Mouse (Mus musculus): ENCODE measurements around the gene Cdc42se2. TPM values are rescaled to one million over a fixed set of nuclear protein-coding genes. Genes with fewer than 3 reads are reported as not detected.

The Cdc42se2 gene
- polyA plus RNA-seq, 1 experiment from 2014 or later, result 98.6 TPM

DNA sequence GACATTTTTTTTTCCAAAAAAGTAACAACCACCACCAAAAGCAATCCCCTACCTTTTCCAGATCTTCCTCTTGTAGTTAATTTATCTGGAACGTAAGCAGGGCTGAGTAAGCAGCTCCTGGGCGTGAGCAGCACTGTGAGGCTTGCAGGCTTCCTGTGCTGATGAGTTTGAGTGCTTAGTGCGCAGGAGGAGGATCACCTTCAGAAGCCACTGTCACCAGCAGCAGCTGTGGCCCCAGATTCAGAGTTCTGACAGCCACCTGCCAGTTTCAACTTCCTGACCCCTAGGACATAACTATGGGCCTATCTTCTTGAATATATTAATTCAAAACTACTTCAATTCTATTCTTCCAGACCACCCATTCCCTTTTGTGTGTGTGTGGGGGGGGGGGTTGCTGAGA lies 23.4 kb downstream of the Cdc42se2 start:
- Histone ChIP-seq H3K27ac (ENCODE audit: low read length) (no peak overlapping the region), H3K4me3 (ENCODE audit: low read length) (no peak overlapping the region), H3K4me1 (ENCODE audit: insufficient read depth, low read length) (0 out of 2 replicates have a peak, but pooled peaks cover 5% of the 10 kb centered on the region), H3K4me2 (replicated peaks; ENCODE audit: low read depth, low read length) (no peak overlapping the region), H3K9ac (replicated peaks; ENCODE audit: low read length) (no peak overlapping the region), H3K36me3 (ENCODE audit: insufficient read depth, low read length) (no peaks in the 10 kb centered on the region), H3K9me3 (ENCODE audit: low read length) (no peaks in the 10 kb centered on the region), H3K27me3 (ENCODE audit: insufficient read depth, low read length) (no peaks in the 10 kb centered on the region)
- ATAC-seq (ENCODE audit: low FRiP score, low TSS enrichment), result no peak
- WGBS, result 60% methylated on average over 3 of the region's 3 CpGs

- Histone ChIP-seq H3K9ac (replicated peaks; ENCODE audit: low read length) (no peak overlapping the region), H3K4me1 (ENCODE audit: insufficient read depth, low read length) (0 out of 2 replicates have a peak, but pooled peaks cover 5% of the 10 kb centered on the region), H3K4me2 (replicated peaks; ENCODE audit: low read depth, low read length) (no peak overlapping the region), H3K36me3 (ENCODE audit: insufficient read depth, low read length) (no peaks in the 10 kb centered on the region), H3K4me3 (ENCODE audit: low read length) (no peak overlapping the region), H3K27ac (ENCODE audit: low read length) (no peak overlapping the region), H3K9me3 (ENCODE audit: low read length) (no peaks in the 10 kb centered on the region), H3K27me3 (ENCODE audit: insufficient read depth, low read length) (no peaks in the 10 kb centered on the region)
- WGBS, result 88% methylated on average over 5 of the region's 5 CpGs
- no peak for ATAC-seq (ENCODE audit: low FRiP score, low TSS enrichment)
Observed at GRCm38 (mm10) chr11:54762735-54763134, 24.7 kb downstream of the Cdc42se2 start.

- no peak for ATAC-seq (ENCODE audit: low FRiP score, low TSS enrichment)
- no peak overlapping the region for H3K9ac ChIP-seq (replicated peaks; ENCODE audit: low read length)
- H3K4me3 ChIP-seq (ENCODE audit: low read length), result no peak overlapping the region
- 42% methylated on average over 1 of the region's 1 CpGs for WGBS
- no peaks in the 10 kb centered on the region for H3K27me3 ChIP-seq (ENCODE audit: insufficient read depth, low read length)
- no peaks in the 10 kb centered on the region for H3K9me3 ChIP-seq (ENCODE audit: low read length)
- peaks cover 7% of the 10 kb centered on the region; the same call in 1 of the 2 replicates for H3K4me1 ChIP-seq (ENCODE audit: insufficient read depth, low read length)
- peaks cover 10% of the 10 kb centered on the region for H3K36me3 ChIP-seq (ENCODE audit: insufficient read depth, low read length)
- H3K4me2 ChIP-seq (replicated peaks; ENCODE audit: low read depth, low read length), result no peak overlapping the region
- no peak overlapping the region for H3K27ac ChIP-seq (ENCODE audit: low read length)
Observed at GRCm38 (mm10) chr11:54757993-54758392, 29.5 kb downstream of the Cdc42se2 start.

GRCm38 (mm10) chr11:54755148-54755664 lies 32.3 kb downstream of the Cdc42se2 start:
- Histone ChIP-seq H3K4me2 (replicated peaks; ENCODE audit: low read depth, low read length) (no peak overlapping the region), H3K9me3 (ENCODE audit: low read length) (no peaks in the 10 kb centered on the region), H3K27me3 (ENCODE audit: insufficient read depth, low read length) (no peaks in the 10 kb centered on the region), H3K9ac (replicated peaks; ENCODE audit: low read length) (no peak overlapping the region), H3K4me3 (ENCODE audit: low read length) (no peak overlapping the region), H3K36me3 (ENCODE audit: insufficient read depth, low read length) (peaks cover 13% of the 10 kb centered on the region), H3K27ac (ENCODE audit: low read length) (no peak overlapping the region), H3K4me1 (ENCODE audit: insufficient read depth, low read length) (peaks cover 3% of the 10 kb centered on the region; the same call in 1 of the 2 replicates)
- WGBS, result 81% methylated on average over 5 of the region's 5 CpGs
- ATAC-seq (ENCODE audit: low FRiP score, low TSS enrichment), result no peak

DNA sequence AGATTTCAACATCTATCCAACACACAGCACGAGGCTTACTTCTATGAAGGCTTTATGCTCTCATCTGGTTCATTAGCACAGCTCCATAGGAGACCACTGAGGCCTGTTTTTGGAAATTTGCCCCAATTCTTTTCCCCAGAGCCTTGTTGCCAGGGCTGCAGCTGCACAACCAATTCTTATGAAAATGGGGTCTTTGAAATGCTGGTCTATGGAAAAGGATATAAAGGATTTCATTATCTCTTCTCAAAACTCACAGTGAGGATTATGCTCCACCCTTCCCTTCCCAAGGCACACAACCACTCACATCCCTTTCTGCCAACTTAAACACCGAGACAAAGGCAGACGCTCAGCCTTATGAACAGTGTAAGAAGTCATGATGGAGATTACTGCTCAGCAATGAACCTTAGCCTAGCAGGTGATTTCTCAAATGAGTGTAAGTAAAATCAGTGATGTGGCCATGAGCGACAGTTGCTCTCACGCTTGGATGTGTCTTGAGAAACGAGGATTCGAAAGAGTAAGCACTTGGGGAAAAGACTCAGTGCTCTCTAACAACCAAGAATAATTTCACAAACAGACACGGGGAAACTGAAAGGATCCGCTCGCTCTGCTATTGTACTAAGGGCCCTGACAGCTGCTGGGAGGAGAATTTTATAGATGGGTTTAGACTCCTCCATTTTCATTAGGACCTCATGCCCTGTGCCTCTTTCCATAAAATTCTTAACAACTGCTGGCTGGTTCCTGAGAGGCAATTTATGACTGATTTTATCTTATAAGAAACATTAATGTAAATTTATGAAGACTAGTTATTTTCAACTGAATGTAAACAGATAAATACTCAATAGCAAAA lies 33.0 kb downstream of the Cdc42se2 start:
- ATAC-seq (ENCODE audit: low FRiP score, low TSS enrichment), result no peak
- no peak overlapping the region for H3K27ac ChIP-seq (ENCODE audit: low read length)

DNA sequence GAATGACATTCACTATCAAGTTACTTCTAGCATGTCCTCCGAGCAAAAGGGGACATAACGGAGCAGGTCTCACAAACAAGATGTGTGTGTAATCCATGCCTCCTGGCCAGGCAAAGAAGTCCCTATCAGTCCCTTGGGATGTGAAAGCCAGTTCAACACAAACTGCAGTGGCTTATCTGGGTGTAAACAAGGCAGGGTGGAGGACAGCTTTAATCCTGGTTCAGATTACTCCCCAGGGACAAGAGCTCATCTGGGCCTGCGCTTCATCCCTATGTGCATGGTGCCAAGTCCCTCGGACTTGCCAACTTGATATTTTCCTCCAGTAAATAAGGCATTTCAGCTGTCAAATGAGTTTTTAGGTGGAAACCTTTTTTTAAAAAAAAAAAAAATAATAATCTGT lies 36.0 kb downstream of the Cdc42se2 start:
- no peak overlapping the region for H3K4me3 ChIP-seq (ENCODE audit: low read length)
- H3K27me3 ChIP-seq (ENCODE audit: insufficient read depth, low read length), result no peaks in the 10 kb centered on the region
- ATAC-seq (ENCODE audit: low FRiP score, low TSS enrichment), result no peak
- peaks cover 3% of the 10 kb centered on the region; the same call in 1 of the 2 replicates for H3K4me1 ChIP-seq (ENCODE audit: insufficient read depth, low read length)
- H3K4me2 ChIP-seq (replicated peaks; ENCODE audit: low read depth, low read length), result no peak overlapping the region
- H3K9me3 ChIP-seq (ENCODE audit: low read length), result no peaks in the 10 kb centered on the region
- no peak overlapping the region for H3K27ac ChIP-seq (ENCODE audit: low read length)
- H3K9ac ChIP-seq (replicated peaks; ENCODE audit: low read length), result no peak overlapping the region
- WGBS, result 77% methylated on average over 4 of the region's 4 CpGs
- H3K36me3 ChIP-seq (ENCODE audit: insufficient read depth, low read length), result peaks cover 13% of the 10 kb centered on the region

More for the DNA sequence above, 33.0 kb downstream of the Cdc42se2 start:
- H3K4me2 ChIP-seq (replicated peaks; ENCODE audit: low read depth, low read length), result no peak overlapping the region
- peaks cover 13% of the 10 kb centered on the region for H3K36me3 ChIP-seq (ENCODE audit: insufficient read depth, low read length)
- 80% methylated on average over 10 of the region's 10 CpGs for WGBS
- no peak overlapping the region for H3K4me3 ChIP-seq (ENCODE audit: low read length)
- H3K9me3 ChIP-seq (ENCODE audit: low read length), result no peaks in the 10 kb centered on the region
- no peak overlapping the region for H3K9ac ChIP-seq (replicated peaks; ENCODE audit: low read length)
- H3K27me3 ChIP-seq (ENCODE audit: insufficient read depth, low read length), result no peaks in the 10 kb centered on the region
- H3K4me1 ChIP-seq (ENCODE audit: insufficient read depth, low read length), result peaks cover 3% of the 10 kb centered on the region; the same call in 1 of the 2 replicates

- no peak for ATAC-seq (ENCODE audit: low FRiP score, low TSS enrichment)
- no peaks in the 10 kb centered on the region for H3K27me3 ChIP-seq (ENCODE audit: insufficient read depth, low read length)
- no peaks in the 10 kb centered on the region for H3K4me1 ChIP-seq (ENCODE audit: insufficient read depth, low read length)
- no peak overlapping the region for H3K4me2 ChIP-seq (replicated peaks; ENCODE audit: low read depth, low read length)
- no peaks in the 10 kb centered on the region for H3K9me3 ChIP-seq (ENCODE audit: low read length)
- H3K36me3 ChIP-seq (ENCODE audit: insufficient read depth, low read length), result peaks cover 6% of the 10 kb centered on the region
- H3K27ac ChIP-seq (ENCODE audit: low read length), result no peak overlapping the region
- no peak overlapping the region for H3K9ac ChIP-seq (replicated peaks; ENCODE audit: low read length)
- H3K4me3 ChIP-seq (ENCODE audit: low read length), result no peak overlapping the region
Observed at GRCm38 (mm10) chr11:54748891-54749290, 38.6 kb downstream of the Cdc42se2 start.

- peaks cover 16% of the 10 kb centered on the region for H3K36me3 ChIP-seq (ENCODE audit: insufficient read depth, low read length)
- ATAC-seq (ENCODE audit: low FRiP score, low TSS enrichment), result no peak
- no peak overlapping the region for H3K4me2 ChIP-seq (replicated peaks; ENCODE audit: low read depth, low read length)
- 0 out of 2 replicates have a peak, but pooled peaks cover 2% of the 10 kb centered on the region for H3K4me1 ChIP-seq (ENCODE audit: insufficient read depth, low read length)
- H3K4me3 ChIP-seq (ENCODE audit: low read length), result no peak overlapping the region
- no peaks in the 10 kb centered on the region for H3K27me3 ChIP-seq (ENCODE audit: insufficient read depth, low read length)
- no peaks in the 10 kb centered on the region for H3K9me3 ChIP-seq (ENCODE audit: low read length)
- 58% methylated on average over 1 of the region's 1 CpGs for WGBS
- H3K27ac ChIP-seq (ENCODE audit: low read length), result no peak overlapping the region
- H3K9ac ChIP-seq (replicated peaks; ENCODE audit: low read length), result no peak overlapping the region
Observed at GRCm38 (mm10) chr11:54744231-54744630, 43.2 kb downstream of the Cdc42se2 start.

- H3K4me2 ChIP-seq (replicated peaks; ENCODE audit: low read depth, low read length), result no peak overlapping the region
- no peak overlapping the region for H3K27ac ChIP-seq (ENCODE audit: low read length)
- no peaks in the 10 kb centered on the region for H3K27me3 ChIP-seq (ENCODE audit: insufficient read depth, low read length)
- H3K9me3 ChIP-seq (ENCODE audit: low read length), result no peaks in the 10 kb centered on the region
- WGBS, result 89% methylated on average over 2 of the region's 2 CpGs
- H3K4me1 ChIP-seq (ENCODE audit: insufficient read depth, low read length), result 0 out of 2 replicates have a peak, but pooled peaks cover 2% of the 10 kb centered on the region
- H3K4me3 ChIP-seq (ENCODE audit: low read length), result no peak overlapping the region
- peaks cover 19% of the 10 kb centered on the region for H3K36me3 ChIP-seq (ENCODE audit: insufficient read depth, low read length)
- no peak overlapping the region for H3K9ac ChIP-seq (replicated peaks; ENCODE audit: low read length)
- ATAC-seq (ENCODE audit: low FRiP score, low TSS enrichment), result no peak
Observed at GRCm38 (mm10) chr11:54741330-54741729, 46.1 kb downstream of the Cdc42se2 start.
